In genomic region chr5:115129328-115129727, GRCm38 (mm10) we compare ENCODE assay signal across 31 mouse cellular contexts. TPM values are rescaled to one million over a fixed set of nuclear protein-coding genes. Genes with fewer than 3 reads are reported as not detected.
DNase-seq lines count a peak whose midpoint lies in the region; ATAC-seq and TF ChIP-seq lines count a peak whose summit lies in the region.
"Had no signal": no experiment of that assay in that cellular context is flagged by ENCODE, and none has a peak within 500 bp of the region (broad histone marks: within the 10 kb centered on the region; RNA-seq: fewer than 3 reads in every experiment).

No protein-coding gene starts in this region.

- peak; percentile 24; the same call in 1 of the 2 replicates for TF ChIP-seq CTCF in gastrocnemius, adult 2 months (IDR thresholded peaks at IDR 0.05)
- peak; percentile 35 for TF ChIP-seq CTCF in intestine, postnatal 0 days (IDR thresholded peaks at IDR 0.05; ENCODE audit: low read depth)
- TF ChIP-seq CTCF in liver, postnatal 0 days (IDR thresholded peaks at IDR 0.05; ENCODE audit: low read depth): peak; percentile 17; the same call in 1 of the 2 replicates
- 0 out of 2 replicates have a peak, but pooled peaks have one; percentile 14 for TF ChIP-seq CTCF in cortical plate, adult 2 months (IDR thresholded peaks at IDR 0.05; ENCODE audit: extremely low read depth, insufficient read depth, low read length)

- no peak for TF ChIP-seq EP300 in liver, postnatal 0 days (IDR thresholded peaks at IDR 0.05; ENCODE audit: low read depth)

- H3K4me2 ChIP-seq in intestine, postnatal 0 days (replicated peaks; ENCODE audit: low read depth): no peak overlapping the region
- H3K4me2 ChIP-seq in intestine, embryonic 15.5 days (replicated peaks): no peak overlapping the region
- no peak overlapping the region for H3K4me2 ChIP-seq in liver, postnatal 0 days (ENCODE audit: low read depth, low read length)
- H3K4me2 ChIP-seq: heart, embryonic 11.5 days; hindbrain, embryonic 15.5 days; liver, embryonic 15.5 days; lung, embryonic 15.5 days; midbrain, embryonic 13.5 days had no signal

- H3K9me3 ChIP-seq in intestine, postnatal 0 days (ENCODE audit: control insufficient read depth): no peaks in the 10 kb centered on the region
- no peaks in the 10 kb centered on the region for H3K9me3 ChIP-seq in intestine, embryonic 15.5 days
- no peaks in the 10 kb centered on the region for H3K9me3 ChIP-seq in liver, postnatal 0 days (ENCODE audit: low read length)
- H3K9me3 ChIP-seq: hindbrain, embryonic 15.5 days; liver, embryonic 15.5 days; lung, embryonic 15.5 days; megakaryocyte, embryonic 14.5 days; midbrain, embryonic 13.5 days had no signal

- WGBS in intestine, postnatal 0 days: 88% methylated on average over 6 of the region's 6 CpGs
- 89% methylated on average over 6 of the region's 6 CpGs for WGBS in intestine, embryonic 15.5 days
- WGBS in liver, postnatal 0 days (ENCODE audit: insufficient replicate concordance): 78% methylated on average over 6 of the region's 6 CpGs

- no peak overlapping the region for H3K9ac ChIP-seq in intestine, postnatal 0 days (ENCODE audit: low read depth, low read length)
- H3K9ac ChIP-seq in intestine, embryonic 15.5 days: no peak overlapping the region
- no peak overlapping the region for H3K9ac ChIP-seq in liver, postnatal 0 days (replicated peaks)
- H3K9ac ChIP-seq: hindbrain, embryonic 15.5 days; liver, embryonic 15.5 days; lung, embryonic 15.5 days; midbrain, embryonic 13.5 days had no signal

- intact Hi-C loops in gastrocnemius, adult 2 months (cut with DNase I): no loop called here
- intact Hi-C loops in gastrocnemius, postnatal 14 days (cut with DNase I; ENCODE audit: low total_unique reads): loop anchor here (5.0 to 10.0 kb wide), 2 partner anchors 33 to 105 kb away; partner anchors contain the start of gene Pop5

- no peak overlapping the region for H3K4me3 ChIP-seq in gastrocnemius, adult 2 months
- H3K4me3 ChIP-seq in intestine, postnatal 0 days (ENCODE audit: low read depth, low read length): no peak overlapping the region
- no peak overlapping the region for H3K4me3 ChIP-seq in intestine, embryonic 15.5 days (replicated peaks)
- H3K4me3 ChIP-seq in liver, postnatal 0 days (ENCODE audit: low read depth, low read length): no peak overlapping the region
- H3K4me3 ChIP-seq in cortical plate, adult 2 months (ENCODE audit: insufficient read depth, low read length): no peak overlapping the region
- H3K4me3 ChIP-seq: hindbrain, embryonic 15.5 days; liver, embryonic 15.5 days; lung, embryonic 15.5 days; megakaryocyte, embryonic 14.5 days; midbrain, embryonic 13.5 days had no signal

- H3K4me1 ChIP-seq in intestine, postnatal 0 days (replicated peaks; ENCODE audit: control insufficient read depth, insufficient read depth, low read length): no peaks in the 10 kb centered on the region; the same call in 1 of the 2 replicates
- H3K4me1 ChIP-seq in intestine, embryonic 15.5 days (replicated peaks): peaks cover 18% of the 10 kb centered on the region; the same call in 1 of the 2 replicates
- peaks cover 16% of the 10 kb centered on the region for H3K4me1 ChIP-seq in liver, postnatal 0 days (ENCODE audit: insufficient read depth)
- peaks cover 8% of the 10 kb centered on the region for H3K4me1 ChIP-seq in cortical plate, adult 2 months (ENCODE audit: control insufficient read depth, insufficient read depth, low read length)

- no peak overlapping the region for H3K27ac ChIP-seq in gastrocnemius, adult 2 months
- H3K27ac ChIP-seq in intestine, postnatal 0 days (ENCODE audit: low read depth, low read length): no peak overlapping the region
- H3K27ac ChIP-seq in intestine, embryonic 15.5 days: no peak overlapping the region
- H3K27ac ChIP-seq in liver, postnatal 0 days (ENCODE audit: low read depth): no peak overlapping the region
- H3K27ac ChIP-seq in cortical plate, adult 2 months (ENCODE audit: insufficient read depth, low read length): no peak overlapping the region
- H3K27ac ChIP-seq: hindbrain, embryonic 15.5 days; liver, embryonic 15.5 days; lung, embryonic 15.5 days; midbrain, embryonic 13.5 days had no signal

- H3K27me3 ChIP-seq in intestine, postnatal 0 days (replicated peaks; ENCODE audit: control insufficient read depth, insufficient read depth, low read length): no peaks in the 10 kb centered on the region
- H3K27me3 ChIP-seq in intestine, embryonic 15.5 days (replicated peaks): no peaks in the 10 kb centered on the region
- H3K27me3 ChIP-seq in liver, postnatal 0 days (ENCODE audit: insufficient read depth, low read length): no peaks in the 10 kb centered on the region
- H3K27me3 ChIP-seq: hindbrain, embryonic 15.5 days; liver, embryonic 15.5 days; lung, embryonic 15.5 days; megakaryocyte, embryonic 14.5 days; midbrain, embryonic 13.5 days had no signal

- no peak for TF ChIP-seq POLR2A in cortical plate, adult 2 months (IDR thresholded peaks at IDR 0.05; ENCODE audit: extremely low read depth, insufficient read depth, low read length)

- H3K36me3 ChIP-seq in intestine, postnatal 0 days (ENCODE audit: control insufficient read depth, insufficient read depth): peaks cover 45% of the 10 kb centered on the region
- H3K36me3 ChIP-seq in intestine, embryonic 15.5 days: peaks cover 13% of the 10 kb centered on the region
- peaks cover 23% of the 10 kb centered on the region for H3K36me3 ChIP-seq in liver, postnatal 0 days (replicated peaks; ENCODE audit: insufficient read depth, low read length)

- no peak for DNase-seq in gastrocnemius, adult 2 months
- no peak for DNase-seq in gastrocnemius, postnatal 14 days
- no peak for DNase-seq in liver, postnatal 0 days
- no peak for DNase-seq in liver
- DNase-seq in cerebellum, adult 11 months: no peak
- DNase-seq: adrenal gland, adult 2 months; adrenal gland, postnatal 36 days; cerebellum, adult 2 months; cerebellum, postnatal 25 days; kidney, adult 9 months; layer of hippocampus, postnatal 36 days; lung, postnatal 4 days had no signal

- ATAC-seq in intestine, postnatal 0 days: no peak
- ATAC-seq in intestine, embryonic 15.5 days: no peak
- ATAC-seq in liver, postnatal 0 days: no peak
- ATAC-seq: forebrain, embryonic 14.5 days; midbrain, embryonic 13.5 days had no signal

RNA-seq across cellular contexts. Expression of gene Unc119b, which starts 5.4 kb away (rescaled TPM):
- 10 to 100 TPM; 11.8 to 15.7 TPM for total RNA-seq in gastrocnemius, adult 2 months (2021)
- 10 to 100 TPM; 12.2 to 12.7 TPM for total RNA-seq in gastrocnemius, postnatal 14 days (2021)
- polyA plus RNA-seq in intestine, postnatal 0 days (2015; fragmentation: Nextera tagmentation; extraction: Ambion mirVana): 10.1 and 12.2 TPM in 2 replicates
- 25.7 and 26.6 TPM in 2 replicates for polyA plus RNA-seq in intestine, embryonic 15.5 days (2015; fragmentation: Nextera tagmentation; extraction: Ambion mirVana)
- 6.9 and 8.0 TPM in 2 replicates for polyA plus RNA-seq in liver, postnatal 0 days (2015; fragmentation: Nextera tagmentation; extraction: Ambion mirVana)
- polyA plus RNA-seq in cortical plate, adult 2 months (2012; rRNA removed): 24.8 and 26.2 TPM in 2 replicates

RNA-seq across cellular contexts. Expression of gene Acads, which starts 10.2 kb away (rescaled TPM):
- 10 to 100 TPM; 49.9 to 81.7 TPM for total RNA-seq in gastrocnemius, adult 2 months (2021)
- 10 to 100 TPM; 58.1 to 67.2 TPM for total RNA-seq in gastrocnemius, postnatal 14 days (2021)
- 100 and 113 TPM in 2 replicates for polyA plus RNA-seq in intestine, postnatal 0 days (2015; fragmentation: Nextera tagmentation; extraction: Ambion mirVana)
- polyA plus RNA-seq in intestine, embryonic 15.5 days (2015; fragmentation: Nextera tagmentation; extraction: Ambion mirVana): 119 and 122 TPM in 2 replicates
- polyA plus RNA-seq in liver, postnatal 0 days (2015; fragmentation: Nextera tagmentation; extraction: Ambion mirVana): 87.9 and 93.4 TPM in 2 replicates
- polyA plus RNA-seq in cortical plate, adult 2 months (2012; rRNA removed): 12.7 and 12.8 TPM in 2 replicates

RNA-seq across cellular contexts. Expression of gene Mlec, which starts 28.7 kb away (rescaled TPM):
- total RNA-seq in gastrocnemius, adult 2 months (2021): 100 to 1,000 TPM; 138 to 200 TPM
- 100 to 1,000 TPM; 216 to 235 TPM for total RNA-seq in gastrocnemius, postnatal 14 days (2021)
- polyA plus RNA-seq in intestine, postnatal 0 days (2015; fragmentation: Nextera tagmentation; extraction: Ambion mirVana): 56.7 and 59.7 TPM in 2 replicates
- polyA plus RNA-seq in intestine, embryonic 15.5 days (2015; fragmentation: Nextera tagmentation; extraction: Ambion mirVana): 89.9 and 113 TPM in 2 replicates
- 8.2 and 10.1 TPM in 2 replicates for polyA plus RNA-seq in liver, postnatal 0 days (2015; fragmentation: Nextera tagmentation; extraction: Ambion mirVana)
- 74.6 and 78.6 TPM in 2 replicates for polyA plus RNA-seq in cortical plate, adult 2 months (2012; rRNA removed)

RNA-seq across cellular contexts. Expression of gene Gm10401, which starts 31.2 kb away (rescaled TPM):
- total RNA-seq in gastrocnemius, adult 2 months (2021): not detected
- total RNA-seq in gastrocnemius, postnatal 14 days (2021): not detected
- polyA plus RNA-seq in intestine, postnatal 0 days (2015; fragmentation: Nextera tagmentation; extraction: Ambion mirVana): 13.8 and 17.0 TPM in 2 replicates
- 24.9 and 30.2 TPM in 2 replicates for polyA plus RNA-seq in intestine, embryonic 15.5 days (2015; fragmentation: Nextera tagmentation; extraction: Ambion mirVana)
- polyA plus RNA-seq in liver, postnatal 0 days (2015; fragmentation: Nextera tagmentation; extraction: Ambion mirVana): 6.0 and 6.6 TPM in 2 replicates
- polyA plus RNA-seq in cortical plate, adult 2 months (2012; rRNA removed): not detected in 2 replicates
- total RNA-seq: adrenal gland, adult 2 months; adrenal gland, postnatal 36 days; gastrocnemius, adult 18-20 months; gastrocnemius, postnatal 4 days; hematopoietic stem cell, adult 5-6 weeks; layer of hippocampus, adult 8-10 months; layer of hippocampus, postnatal 36 days; left cerebral cortex, postnatal 10 days; liver, adult 2 months; monocyte, adult 5-6 weeks had no signal
- polyA plus RNA-seq: adrenal gland, adult 2 months; brain, embryonic 14.5 days; cerebellum, adult 2 months; frontal cortex, adult 2 months had no signal
